Mouse (Mus musculus) Patski (cell line): ENCODE data around the gene Samd1. TPM values are rescaled to one million over a fixed set of nuclear protein-coding genes. Genes with fewer than 3 reads are reported as not detected.

Experiments
- ATAC-seq: fragments of 100-300 bp; one replicate; pipeline ENCODE4 v1.8.0; 2021
- CTCF ChIA-PET: fragments of 350-600 bp; sonication (Branson Sonifier 250); formaldehyde crosslinking; loops from one replicate; lab custom pipeline; 2022; ENCODE audit warnings: inconsistent platforms; lab: Charles Lee
- POLR2A ChIA-PET: fragments of 350-600 bp; sonication (Branson Sonifier 250); formaldehyde crosslinking; loops from one replicate; lab custom pipeline; 2022; ENCODE audit warnings: antibody characterized with exemption, inconsistent platforms; lab: Charles Lee
- DNase-seq: peaks from one replicate; pipeline ENCODE4 v3.0.0-alpha.2; 2011; ENCODE audit warnings: low read depth, low spot score
- H3K27me3 ChIP-seq: fragments of 371-371 bp; one replicate; pipeline ENCODE4 v1.5.1; 2021
- CTCF ChIP-seq: fragments of 100-300 bp; IDR thresholded peaks from one replicate; pipeline ENCODE4 v1.5.1; 2021
- in situ Hi-C: fragments of 300-500 bp; cut with MboI; formaldehyde crosslinking; loops from 3 replicates; pipeline ENCODE4 v1.11.1; 2018; ENCODE audit warnings: low pct_unique_long_range_greater_than_20kb, mixed read lengths
- polyA plus RNA-seq: library from polyadenylated mRNA; unstranded; gene quantifications from one replicate; pipeline ENCODE4 v1.2.3, GENCODE M21; 2021

Samd1 gene
- polyA plus RNA-seq, 1 experiment from 2014 or later, result 42.5 TPM

DNA sequence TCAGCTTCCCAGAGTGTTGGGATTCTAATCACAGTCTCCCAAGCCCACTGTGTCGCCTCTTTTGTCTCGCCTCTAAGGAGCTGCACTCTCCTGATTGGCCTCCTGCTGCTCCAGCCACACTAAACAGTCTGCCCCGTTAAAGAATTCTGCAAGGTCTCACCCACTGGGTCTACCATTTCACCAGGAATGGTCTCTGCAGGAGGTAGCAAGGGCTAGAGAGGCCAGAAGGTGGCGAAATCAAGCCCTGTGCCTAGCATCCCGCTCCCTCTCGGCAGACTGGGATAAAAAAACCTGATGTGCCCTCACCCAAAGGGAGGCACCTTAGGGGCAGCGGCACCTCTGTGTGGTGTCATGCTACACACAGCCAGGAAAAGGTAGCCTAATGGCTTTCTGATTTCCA lies 46.6 kb downstream of the Samd1 start:
- peaks cover 4% of the 10 kb centered on the region for H3K27me3 ChIP-seq
- in situ Hi-C loops, result no loop called here
- CTCF ChIA-PET, result interaction anchor here (1.0 kb wide), 1 partner anchor 24 kb away, joined by 4 read pairs; no protein-coding TSS in a partner anchor
- POLR2A ChIA-PET, result interaction anchor here (0.6 kb wide), 2 partner anchors 13 to 22 kb away, joined by 3 read pairs; no protein-coding TSS in a partner anchor
- no peak for TF ChIP-seq CTCF
- DNase-seq (no peak), ATAC-seq (no peak)

DNA sequence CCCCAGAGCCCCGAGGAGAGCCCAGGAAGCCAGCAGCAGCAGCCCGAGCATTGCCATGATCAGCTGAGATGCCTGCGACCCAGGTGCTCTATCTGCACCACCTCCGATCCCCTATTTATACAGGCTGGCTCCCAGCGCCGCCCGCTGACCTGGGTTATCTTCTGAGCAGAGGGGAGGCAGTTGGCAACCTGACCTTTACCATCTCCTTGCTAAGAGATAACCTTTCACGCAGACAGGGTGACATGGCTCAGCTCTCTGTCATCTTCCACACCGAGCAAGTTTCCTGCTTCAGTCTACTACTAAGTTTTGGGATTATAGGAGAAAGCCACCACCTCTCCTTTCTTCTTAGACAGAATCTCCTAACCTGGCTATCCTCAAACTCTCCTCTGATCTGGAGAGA lies 47.4 kb downstream of the Samd1 start, which contains the start of gene Rln3:
Rln3 (minus strand) TSS at position 101 of the 400 bp plus-strand sequence.
- ChIA-PET CTCF (no interaction called here), POLR2A (no interaction called here)
- ATAC-seq (no peak), DNase-seq (no peak)
- peaks cover 4% of the 10 kb centered on the region for H3K27me3 ChIP-seq
- in situ Hi-C loops, result no loop called here
- TF ChIP-seq CTCF, result no peak

DNA sequence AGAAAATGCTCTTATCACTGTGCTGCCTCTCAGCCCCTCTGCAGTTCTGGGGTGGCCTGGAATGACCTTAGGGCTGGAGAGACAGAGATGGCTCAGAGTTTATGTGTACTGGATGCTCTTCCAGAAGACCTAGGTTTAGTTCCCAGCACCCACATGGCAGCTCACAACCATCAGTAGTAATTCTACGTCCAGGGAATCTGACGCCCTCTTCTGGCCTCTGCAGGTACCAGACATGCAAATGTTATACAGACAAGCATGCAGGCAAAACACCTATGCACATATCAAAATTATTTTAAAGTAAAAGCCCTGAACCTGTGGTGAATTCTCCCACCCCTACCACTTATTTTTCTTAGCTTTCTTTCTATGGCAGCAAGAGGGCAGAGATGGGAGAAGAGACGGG lies 49.0 kb downstream of the Samd1 start:
- no peak for ATAC-seq
- DNase-seq, result no peak
- H3K27me3 ChIP-seq, result peaks cover 8% of the 10 kb centered on the region
- POLR2A ChIA-PET, result no interaction called here
- no peak for TF ChIP-seq CTCF
- CTCF ChIA-PET, result no interaction called here
- in situ Hi-C loops, result no loop called here

DNA sequence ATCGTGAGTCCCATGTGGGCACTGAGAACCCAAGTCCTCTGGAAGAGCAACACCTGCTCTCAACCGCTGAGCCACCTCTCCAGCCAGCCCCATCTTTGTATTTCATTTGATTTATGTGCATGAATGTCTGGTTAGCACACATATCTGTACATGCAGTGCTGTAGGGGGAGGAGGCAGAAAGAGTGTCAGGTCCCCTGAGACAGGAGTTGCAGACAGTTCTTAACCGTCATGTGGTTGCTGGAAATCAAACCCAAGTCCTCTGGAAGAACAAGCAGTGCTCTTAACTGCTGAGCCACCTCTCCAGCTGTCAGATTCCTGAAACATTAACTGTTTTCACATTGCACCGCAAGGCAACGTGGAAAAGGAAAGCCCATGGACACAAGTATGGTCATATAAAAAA lies 50.7 kb downstream of the Samd1 start:
- no peak for TF ChIP-seq CTCF
- ATAC-seq, result no peak
- no peak for DNase-seq
- in situ Hi-C loops, result no loop called here
- POLR2A ChIA-PET, result no interaction called here
- CTCF ChIA-PET, result no interaction called here
- peaks cover 8% of the 10 kb centered on the region for H3K27me3 ChIP-seq

Other genes with a start within 250 kb of the Samd1 start
- gene Adgrl1, start 97.6 kb upstream of the Samd1 start, polyA plus RNA-seq, result 51.2 TPM
- gene Gm10644, start 42.5 kb upstream of the Samd1 start, polyA plus RNA-seq, result 0.82 TPM
- 24.1 TPM for gene Asf1b, start 42.2 kb upstream of the Samd1 start, polyA plus RNA-seq
- 102 TPM for gene Prkaca, start 24.7 kb upstream of the Samd1 start, polyA plus RNA-seq
- 1.3 TPM for gene 1700067K01Rik, start 3.8 kb downstream of the Samd1 start, polyA plus RNA-seq
- 4.9 TPM for gene 2210011C24Rik, start 14.5 kb downstream of the Samd1 start, polyA plus RNA-seq
- gene Palm3, start 23.8 kb downstream of the Samd1 start, polyA plus RNA-seq, result 48.0 TPM
- 0.18 TPM for gene Il27ra, start 44.9 kb downstream of the Samd1 start, polyA plus RNA-seq
- gene Rln3, start 47.3 kb downstream of the Samd1 start, polyA plus RNA-seq, result not detected
- 3.1 TPM for gene Gm10643, start 67.5 kb downstream of the Samd1 start, polyA plus RNA-seq
- gene Rfx1, start 69.2 kb downstream of the Samd1 start, polyA plus RNA-seq, result 14.2 TPM
- 30.1 TPM for gene Dcaf15, start 107.1 kb downstream of the Samd1 start, polyA plus RNA-seq
- gene Podnl1, start 128.3 kb downstream of the Samd1 start, polyA plus RNA-seq, result 4.9 TPM
- gene Cc2d1a, start 150.3 kb downstream of the Samd1 start, polyA plus RNA-seq, result 54.7 TPM
- 3.9 TPM for gene 4930432K21Rik, start 150.4 kb downstream of the Samd1 start, polyA plus RNA-seq
- 0.81 TPM for gene Nanos3, start 187.5 kb downstream of the Samd1 start, polyA plus RNA-seq
- gene Zswim4, start 239.4 kb downstream of the Samd1 start, polyA plus RNA-seq, result 22.4 TPM